Mouse (Mus musculus) retina, postnatal 1 day (tissue): ENCODE results near the gene Vps52.

Experiments
- DNase-seq: peaks from one replicate; pipeline ENCODE4 v3.0.0-alpha.2; 2012

Vps52 gene

GRCm38 (mm10) chr17:33920282-33921097 lies 35.1 kb upstream of the Vps52 start:
- peak; percentile 89 for DNase-seq

GRCm38 (mm10) chr17:33921361-33921760 lies 34.3 kb upstream of the Vps52 start:
- DNase-seq = no peak

- DNase-seq = peak; percentile 53
Observed at GRCm38 (mm10) chr17:33924577-33925283, 30.9 kb upstream of the Vps52 start.

- no peak for DNase-seq
Observed at GRCm38 (mm10) chr17:33925406-33926116, 30.1 kb upstream of the Vps52 start.

- DNase-seq = peak; percentile 39
Observed at GRCm38 (mm10) chr17:33926207-33926932, 29.2 kb upstream of the Vps52 start.

DNA sequence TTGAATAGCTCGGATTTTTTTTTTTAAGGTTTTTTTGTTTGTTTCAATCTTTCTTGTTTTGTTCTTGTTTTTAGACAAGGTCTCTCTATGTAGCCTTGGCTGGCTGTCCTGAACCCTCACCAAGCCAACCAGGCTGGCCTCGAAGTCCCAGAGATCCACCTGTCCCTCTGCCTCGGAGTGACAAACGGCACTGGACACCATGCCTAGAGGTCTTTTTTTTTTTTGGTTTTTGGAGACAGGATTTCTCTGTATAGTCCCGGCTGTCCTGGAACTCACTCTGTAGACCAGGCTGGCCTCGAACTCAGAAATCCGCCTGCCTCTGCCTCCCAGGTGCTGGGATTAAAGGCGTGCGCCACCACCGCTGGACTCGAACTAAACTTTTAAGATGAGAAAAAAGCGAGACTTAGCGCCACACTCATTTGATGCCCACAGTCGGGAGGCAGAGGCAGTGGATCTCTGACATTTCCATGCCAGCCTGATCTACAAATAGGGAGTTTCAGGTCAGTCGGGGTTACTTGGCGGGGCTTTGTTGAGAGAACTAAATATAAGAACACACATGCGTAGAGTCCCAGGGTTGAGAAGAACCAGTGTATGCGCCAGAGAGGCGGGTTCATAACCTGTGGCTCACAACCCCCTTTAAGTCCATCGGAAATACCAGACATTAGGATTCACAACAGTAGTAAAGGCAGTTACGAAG lies 27.2 kb upstream of the Vps52 start:
- DNase-seq = no peak

DNA sequence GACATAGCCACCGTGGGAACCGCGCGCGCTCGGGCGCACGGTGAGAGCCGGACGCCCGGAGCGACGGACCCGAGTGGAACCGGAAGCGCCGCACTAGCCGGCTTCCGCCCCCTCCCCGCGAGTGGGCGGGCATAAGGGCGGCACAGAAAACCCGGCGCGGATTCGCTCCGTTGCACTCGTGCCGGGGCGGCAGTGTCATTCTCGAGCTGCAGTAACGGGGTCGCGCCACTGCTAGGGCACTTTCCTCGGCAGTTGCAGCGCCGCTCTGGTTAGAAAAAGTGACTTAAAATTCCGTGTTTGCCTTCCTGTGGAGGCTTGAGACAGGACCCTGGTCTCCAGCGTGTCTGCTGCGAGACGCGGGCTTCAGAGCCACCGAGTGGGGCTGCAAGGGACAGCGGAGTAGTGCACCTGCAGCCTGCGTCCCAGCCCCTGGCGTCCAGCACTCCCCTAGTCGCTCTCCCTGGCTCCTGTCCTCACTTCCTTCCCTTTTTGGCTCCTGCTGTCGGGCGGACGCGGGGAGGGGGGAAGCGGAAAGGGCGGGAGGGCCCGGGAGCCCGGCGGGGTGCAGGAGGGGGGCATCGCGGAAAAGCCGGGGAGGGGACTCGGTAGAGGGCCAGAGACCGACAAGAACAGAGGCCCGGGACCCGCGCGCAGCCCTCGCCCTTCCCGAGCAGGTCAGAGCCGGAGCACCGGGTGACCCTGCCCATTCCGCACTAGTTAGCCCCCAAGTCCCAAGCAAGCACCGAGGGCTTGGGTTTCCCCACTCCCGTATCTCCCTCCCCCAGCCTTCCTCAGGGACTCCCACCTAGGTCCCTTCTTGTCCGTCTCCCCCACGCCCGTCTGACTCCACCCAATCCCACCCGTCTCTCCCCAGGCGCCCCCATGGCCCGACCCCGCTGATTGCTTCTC lies 26.0 kb upstream of the Vps52 start, which contains the start of gene Rgl2:
Rgl2 (plus strand) TSS at position 173 of the 909 bp plus-strand sequence.
- peak; percentile 97 for DNase-seq

- peak; percentile 43 for DNase-seq
Observed at GRCm38 (mm10) chr17:33930280-33931158, 25.1 kb upstream of the Vps52 start.

- DNase-seq = no peak
Observed at GRCm38 (mm10) chr17:33931159-33931866, 24.3 kb upstream of the Vps52 start.

GRCm38 (mm10) chr17:33931947-33932346 lies 23.7 kb upstream of the Vps52 start:
- DNase-seq = no peak

DNA sequence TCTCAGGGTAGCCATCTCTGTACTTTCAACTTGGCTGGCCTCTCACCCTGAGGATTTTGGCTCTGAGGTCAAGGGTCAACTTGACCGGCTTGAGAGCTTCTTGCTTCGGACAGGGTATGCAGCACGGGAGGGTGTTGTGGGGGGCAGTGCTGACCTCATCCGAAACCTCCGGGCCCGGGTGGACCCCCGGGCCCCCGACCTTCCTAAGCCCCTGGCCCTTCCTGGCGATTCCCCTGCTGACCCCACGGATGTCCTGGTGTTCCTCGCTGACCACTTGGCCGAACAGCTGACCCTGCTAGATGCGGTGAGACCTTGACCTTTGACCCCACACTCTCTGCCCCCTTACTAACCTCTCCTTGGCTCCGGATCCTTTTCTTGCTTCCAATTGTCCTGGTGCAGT lies 23.2 kb upstream of the Vps52 start:
- no peak for DNase-seq

- no peak for DNase-seq
Observed at GRCm38 (mm10) chr17:33932970-33933369, 22.6 kb upstream of the Vps52 start.

DNA sequence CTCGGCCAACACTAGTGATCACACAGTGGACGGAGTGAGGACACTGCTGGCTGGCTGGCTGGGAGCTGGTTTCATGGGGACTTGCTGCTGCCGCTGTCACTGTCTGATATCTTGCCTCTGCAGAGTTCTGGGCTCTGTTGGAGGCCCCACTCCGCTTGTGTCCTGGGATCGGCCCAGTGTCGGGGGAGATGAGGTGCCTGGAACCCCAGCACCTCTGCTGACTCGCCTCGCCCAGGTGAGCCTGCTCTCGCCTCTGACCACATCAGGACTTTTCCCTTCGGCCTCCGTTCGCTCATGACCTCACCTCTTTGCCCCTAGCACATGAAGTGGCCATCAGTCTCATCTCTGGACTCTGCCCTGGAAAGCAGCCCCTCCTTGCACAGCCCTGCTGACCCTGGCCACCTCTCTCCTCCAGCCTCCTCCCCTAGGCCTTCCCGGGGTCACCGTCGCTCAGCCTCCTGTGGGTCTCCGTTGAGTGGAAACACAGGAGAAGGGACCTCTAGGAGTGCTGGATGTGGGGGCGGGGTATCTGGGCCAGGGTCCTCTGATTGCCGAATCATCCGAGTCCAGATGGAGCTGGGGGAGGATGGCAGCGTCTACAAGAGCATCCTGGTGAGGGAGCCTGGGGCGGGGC lies 20.1 kb upstream of the Vps52 start:
- DNase-seq = no peak

GRCm38 (mm10) chr17:33936993-33937392 lies 18.6 kb upstream of the Vps52 start:
- DNase-seq = no peak

DNA sequence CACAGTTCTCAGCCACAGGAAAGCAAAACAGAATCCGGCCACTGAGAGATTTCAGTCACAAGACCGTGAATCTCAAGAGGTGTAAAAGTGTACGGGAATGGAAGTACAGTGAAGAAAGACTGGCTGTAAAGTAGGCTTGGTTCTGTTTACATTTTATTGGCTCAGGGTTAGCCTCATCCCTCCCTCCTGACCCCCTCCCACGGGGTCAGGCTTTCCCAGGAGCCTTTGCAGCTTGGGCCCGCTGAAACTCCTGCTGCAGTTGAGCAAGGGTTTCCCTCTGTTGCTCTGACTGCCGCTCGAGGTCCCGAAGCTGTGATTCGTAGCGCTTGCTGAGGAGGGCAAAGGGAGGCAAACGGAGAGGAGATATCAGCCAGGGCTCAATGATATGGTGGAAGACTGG lies 16.8 kb upstream of the Vps52 start:
- no peak for DNase-seq

DNA sequence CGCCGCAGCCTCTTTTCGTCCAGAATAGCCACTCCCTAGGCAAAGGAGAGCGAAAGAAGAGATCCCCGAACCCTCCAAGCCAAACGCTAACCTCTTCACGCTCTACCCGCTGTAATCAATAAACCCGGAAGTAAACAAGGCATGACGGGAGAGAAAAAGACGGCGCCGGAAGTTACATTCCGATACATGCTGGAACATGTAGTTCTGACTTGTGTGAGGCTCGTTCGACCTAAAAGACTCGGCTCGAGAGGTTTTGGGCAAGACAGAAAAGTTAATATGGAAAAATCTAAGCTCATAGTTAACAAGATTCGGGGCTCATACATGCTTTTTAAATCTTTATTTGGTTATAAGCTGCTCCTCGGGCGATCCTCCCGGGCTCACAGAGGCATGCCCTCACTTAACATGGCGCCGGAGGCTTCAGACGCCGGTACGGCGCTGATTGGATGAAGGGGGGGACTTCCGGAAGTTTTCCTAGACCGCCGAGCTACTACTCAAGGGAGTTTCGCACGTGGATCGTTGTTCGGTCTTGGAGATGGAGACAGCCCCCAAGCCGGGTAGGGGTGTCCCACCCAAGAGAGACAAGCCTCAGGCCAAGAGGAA lies 15.3 kb upstream of the Vps52 start, which contains the start of the genes Pfdn6 and Wdr46:
Pfdn6 (minus strand) TSS at position 138 of the 600 bp plus-strand sequence.
Wdr46 (plus strand) TSS at position 455 of the 600 bp plus-strand sequence.
- peak; percentile 98 for DNase-seq

GRCm38 (mm10) chr17:33940981-33941380 lies 14.6 kb upstream of the Vps52 start:
- no peak for DNase-seq

- no peak for DNase-seq
Observed at GRCm38 (mm10) chr17:33941381-33941780, 14.2 kb upstream of the Vps52 start.
